Mouse (Mus musculus) olfactory bulb, adult 2 months (tissue): ENCODE results near the gene Fam83f.

Experiments used
- CTCF ChIP-seq: fragments of 200-500 bp; IDR thresholded peaks from 2 replicates; pipeline ENCODE4 v1.5.1; 2012; ENCODE audit warnings: low read depth, mild to moderate bottlenecking, low read length, moderate library complexity; ENCODE audit not compliant: insufficient read depth
- POLR2A ChIP-seq: fragments of 200-500 bp; IDR thresholded peaks from 2 replicates; pipeline ENCODE4 v1.6.1; 2012; ENCODE audit warnings: mild to moderate bottlenecking, low read depth, low read length, moderate library complexity; ENCODE audit not compliant: insufficient read depth

DNA sequence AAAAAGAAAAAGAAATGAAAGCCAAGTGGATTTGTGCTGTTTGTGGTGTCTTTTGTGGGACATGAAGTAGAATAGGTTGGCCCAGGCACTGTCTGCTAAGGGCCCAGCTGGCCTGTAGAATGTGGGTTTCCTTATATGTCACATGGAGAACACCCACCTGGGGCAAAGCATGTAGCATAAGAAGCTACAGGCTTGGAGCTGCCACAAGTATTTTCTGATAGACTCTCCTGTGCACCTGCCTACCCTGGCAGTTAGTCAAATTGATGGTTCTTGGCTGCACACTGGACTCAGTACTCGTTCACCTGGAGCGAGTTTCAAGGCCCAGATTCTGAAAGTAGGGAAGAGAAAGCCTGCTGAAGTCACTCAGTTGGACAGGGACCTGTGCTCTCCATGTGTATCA, 31.8 kb downstream of the Fam83f start:
- TF ChIP-seq POLR2A (no peak), CTCF (no peak)
